Mouse (Mus musculus) hindbrain, embryonic 14.5 days (tissue): Measurements from ENCODE around the gene Lad1. TPM values are rescaled to one million over a fixed set of nuclear protein-coding genes. Genes with fewer than 3 reads are reported as not detected.

Experiments
- ATAC-seq: fragments of 200-750 bp; cut with Nextera tagmentation; 2 replicates; pipeline ENCODE4 v1.8.0; 2017; ENCODE audit warnings: moderate number of reproducible peaks, mild to moderate bottlenecking, moderate TSS enrichment, moderate library complexity; ENCODE audit not compliant: low FRiP score
- DNase-seq: peaks from one replicate; pipeline ENCODE4 v3.0.0-alpha.2; 2015; ENCODE audit warnings: low spot score
- H3K27ac ChIP-seq: fragments of 300-500 bp; sonication (generic); 2 replicates; pipeline ENCODE4 v1.5.1; 2014; ENCODE audit warnings: mild to moderate bottlenecking, moderate library complexity
- H3K27me3 ChIP-seq: fragments of 300-500 bp; sonication (generic); 2 replicates; pipeline ENCODE4 v1.6.1; 2014; ENCODE audit warnings: mild to moderate bottlenecking, low read length, mixed read lengths; ENCODE audit not compliant: control insufficient read depth, insufficient read depth
- H3K36me3 ChIP-seq: fragments of 300-500 bp; sonication (generic); replicated peaks from 2 replicates; pipeline ENCODE4 v1.6.1; 2014; ENCODE audit not compliant: control insufficient read depth, insufficient read depth
- H3K4me1 ChIP-seq: fragments of 300-500 bp; sonication (generic); replicated peaks from 2 replicates; pipeline ENCODE4 v1.6.1; 2014; ENCODE audit warnings: antibody characterized with exemption, low read length, mixed read lengths; ENCODE audit not compliant: control insufficient read depth, insufficient read depth
- H3K4me2 ChIP-seq: fragments of 300-500 bp; sonication (generic); replicated peaks from 2 replicates; pipeline ENCODE4 v1.6.1; 2014; ENCODE audit warnings: mild to moderate bottlenecking, moderate library complexity
- H3K4me3 ChIP-seq: fragments of 300-500 bp; sonication (generic); replicated peaks from 2 replicates; pipeline ENCODE4 v1.5.1; 2014; ENCODE audit warnings: mild to moderate bottlenecking, low read length
- H3K9ac ChIP-seq: fragments of 300-500 bp; sonication (generic); 2 replicates; pipeline ENCODE4 v1.6.1; 2014
- H3K9me3 ChIP-seq: fragments of 300-500 bp; sonication (generic); 2 replicates; pipeline ENCODE4 v1.6.1; 2016; ENCODE audit warnings: low read length; ENCODE audit not compliant: control insufficient read depth
- WGBS: fragments of 180-500 bp; shearing (Covaris S2); extraction: QIAGEN DNeasy Blood & Tissue Kit; methylation state at CpG from one replicate; pipeline ENCODE4 v1.1.7; 2014; 5-methylcytosine and 5-hydroxymethylcytosine counted together
- polyA plus RNA-seq: library from polyadenylated mRNA; unstranded; fragments of >200 nt; fragmentation: Nextera tagmentation; extraction: Ambion mirVana; gene quantifications from 2 replicates; pipeline ENCODE4 v1.2.1, GENCODE M21; 2014

The Lad1 gene
- polyA plus RNA-seq, 1 experiment from 2014 or later, result 0.23 TPM

DNA sequence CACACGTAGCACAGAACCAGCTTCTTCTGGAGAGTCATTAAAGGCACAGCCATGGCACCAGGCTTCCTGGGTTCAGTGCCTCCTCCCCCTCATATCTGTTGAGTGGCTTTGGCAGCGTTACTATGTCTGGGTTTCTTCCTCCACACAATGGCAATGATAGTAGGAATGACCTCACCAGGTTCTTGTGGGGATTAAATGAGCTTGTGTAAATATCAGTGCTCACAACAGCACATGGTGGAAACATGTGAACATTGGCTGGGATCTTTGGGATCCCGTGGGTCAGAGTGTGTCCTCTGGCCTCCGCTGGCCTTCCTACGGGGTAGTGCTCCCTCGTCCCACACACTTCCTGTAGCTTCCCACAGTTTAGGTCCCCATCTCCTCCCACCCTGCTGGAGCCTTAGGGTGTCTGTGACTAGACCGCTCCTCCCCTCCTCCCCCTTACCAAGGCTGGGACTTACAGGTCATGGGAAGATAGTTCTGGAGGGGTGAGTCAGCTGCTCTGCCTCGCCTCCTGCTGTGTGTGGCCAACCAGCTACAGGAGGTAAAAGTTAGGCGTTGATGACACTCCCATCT, 43.7 kb downstream of the Lad1 start:
- WGBS, result 78% methylated on average over 9 of the region's 9 CpGs
- ATAC-seq, result no peak

DNA sequence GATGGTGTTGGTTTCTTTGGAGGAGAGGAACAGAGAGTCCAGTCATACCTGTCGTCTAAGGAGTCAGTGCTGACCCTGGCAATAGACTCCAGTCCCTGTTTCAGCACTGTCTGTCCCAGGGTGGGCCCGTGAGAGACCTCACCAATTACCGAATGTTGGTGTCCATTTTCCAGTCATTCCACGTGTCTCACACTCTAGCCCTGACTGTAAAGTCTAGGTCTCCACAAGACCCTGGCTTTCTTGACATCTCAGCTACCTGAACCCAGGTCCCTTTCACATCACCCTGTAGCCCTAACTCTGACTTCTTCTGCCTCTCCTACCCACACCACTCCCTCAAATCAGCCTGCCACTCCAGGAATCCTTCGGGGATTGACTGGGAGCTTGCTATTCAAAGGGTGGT, 44.2 kb downstream of the Lad1 start:
- H3K27me3 ChIP-seq, result no peaks in the 10 kb centered on the region
- no peak overlapping the region for H3K9ac ChIP-seq
- H3K9me3 ChIP-seq, result no peaks in the 10 kb centered on the region
- ATAC-seq (no peak), DNase-seq (no peak)
- 88% methylated on average over 5 of the region's 5 CpGs for WGBS
- no peaks in the 10 kb centered on the region for H3K4me1 ChIP-seq
- H3K4me3 ChIP-seq, result no peak overlapping the region
- H3K4me2 ChIP-seq, result no peak overlapping the region
- H3K36me3 ChIP-seq, result no peaks in the 10 kb centered on the region
- no peak overlapping the region for H3K27ac ChIP-seq

More for the DNA sequence above, 43.7 kb downstream of the Lad1 start:
- DNase-seq, result no peak
- no peak overlapping the region for H3K4me2 ChIP-seq
- H3K36me3 ChIP-seq, result no peaks in the 10 kb centered on the region
- H3K4me3 ChIP-seq, result no peak overlapping the region
- no peak overlapping the region for H3K9ac ChIP-seq
- H3K9me3 ChIP-seq, result no peaks in the 10 kb centered on the region
- H3K27ac ChIP-seq, result no peak overlapping the region
- no peaks in the 10 kb centered on the region for H3K4me1 ChIP-seq
- no peaks in the 10 kb centered on the region for H3K27me3 ChIP-seq

DNA sequence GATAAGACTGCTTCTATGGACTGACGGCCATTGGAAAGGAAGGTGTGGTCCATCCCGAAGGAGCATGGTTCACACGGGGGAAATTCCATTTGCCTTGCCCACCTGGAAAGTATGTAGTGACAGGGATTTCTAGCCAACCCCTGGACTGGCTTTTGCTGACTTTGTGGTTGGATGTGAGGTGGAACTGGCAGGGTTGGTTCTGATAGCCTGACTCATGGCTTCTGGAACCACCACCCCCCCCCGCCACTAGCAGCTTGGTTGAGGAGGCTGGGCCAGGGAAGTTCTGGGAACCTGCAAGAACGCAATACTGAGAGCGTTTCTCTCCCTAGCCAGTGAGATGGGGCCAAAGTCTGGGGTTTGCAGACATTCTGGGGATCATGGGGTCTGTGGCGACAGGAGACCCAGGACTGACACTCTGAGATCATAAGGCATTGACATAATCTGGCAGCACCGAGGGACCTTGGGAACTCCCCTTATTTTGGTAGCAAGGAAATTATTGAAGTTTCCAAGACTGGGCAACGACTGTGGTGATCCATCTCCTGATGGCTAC, 45.5 kb downstream of the Lad1 start:
- 89% methylated on average over 9 of the region's 9 CpGs for WGBS
- Histone ChIP-seq H3K4me2 (no peak overlapping the region), H3K4me3 (no peak overlapping the region), H3K27me3 (no peaks in the 10 kb centered on the region), H3K9ac (no peak overlapping the region), H3K27ac (no peak overlapping the region), H3K36me3 (no peaks in the 10 kb centered on the region), H3K4me1 (no peaks in the 10 kb centered on the region), H3K9me3 (no peaks in the 10 kb centered on the region)
- DNase-seq (no peak), ATAC-seq (no peak)

DNA sequence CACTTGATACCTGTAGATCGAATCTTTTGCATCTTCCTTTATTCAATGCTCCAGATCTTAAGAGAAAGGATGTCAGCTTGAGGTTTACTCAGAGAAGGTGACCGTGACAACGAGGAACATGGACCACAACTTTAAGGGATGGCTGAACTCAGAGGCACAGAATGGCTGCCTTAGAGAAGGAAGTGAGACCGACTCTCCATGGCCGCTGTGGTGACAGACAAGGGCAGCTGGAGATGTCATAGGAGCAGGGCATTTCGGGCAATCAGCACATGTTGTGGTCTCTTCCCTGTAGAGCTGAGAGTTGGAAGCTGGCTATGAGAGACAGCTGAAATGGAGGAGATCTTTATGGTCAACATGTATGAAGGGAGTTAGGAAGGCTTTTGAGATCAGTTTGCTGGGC, 46.4 kb downstream of the Lad1 start:
- Histone ChIP-seq H3K27ac (no peak overlapping the region), H3K27me3 (no peaks in the 10 kb centered on the region), H3K9ac (no peak overlapping the region), H3K36me3 (no peaks in the 10 kb centered on the region), H3K4me1 (no peaks in the 10 kb centered on the region), H3K4me3 (no peak overlapping the region), H3K9me3 (no peaks in the 10 kb centered on the region), H3K4me2 (no peak overlapping the region)
- WGBS, result 91% methylated on average over 6 of the region's 6 CpGs
- ATAC-seq, result no peak
- no peak for DNase-seq

DNA sequence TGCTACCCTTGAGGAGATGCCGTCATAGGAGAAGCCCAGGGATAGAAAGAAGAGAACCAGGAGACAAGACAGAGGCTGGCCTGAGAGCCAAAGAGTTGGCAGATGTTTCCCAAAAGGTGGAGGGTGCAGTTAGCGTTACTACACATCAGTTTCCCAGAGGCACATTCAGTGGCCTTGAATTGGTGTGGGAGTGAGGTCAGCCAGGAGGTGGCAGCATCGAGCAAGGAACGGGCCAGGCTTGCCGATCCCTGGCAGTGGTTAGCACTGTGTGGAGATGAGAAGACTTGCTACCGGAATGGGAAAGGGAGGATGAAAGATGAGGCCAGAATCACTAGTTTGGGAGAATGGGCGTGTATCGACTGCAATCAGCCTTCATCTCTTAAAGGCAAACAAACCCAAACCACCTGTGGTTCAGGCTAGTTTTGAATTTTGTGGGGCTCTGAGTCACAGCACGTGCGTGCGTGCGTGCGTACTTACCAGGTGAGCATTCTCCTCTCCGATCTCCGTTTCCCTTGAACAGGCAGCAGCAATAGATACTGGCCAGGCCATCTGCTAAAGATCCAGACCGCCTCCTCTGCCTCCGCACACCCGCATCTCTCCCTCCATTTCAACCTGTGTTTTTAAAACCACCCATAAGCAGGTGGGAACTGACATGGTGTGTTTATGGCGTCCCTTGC, 47.3 kb downstream of the Lad1 start:
- no peak overlapping the region for H3K4me3 ChIP-seq
- no peaks in the 10 kb centered on the region for H3K9me3 ChIP-seq
- H3K4me2 ChIP-seq, result no peak overlapping the region
- H3K4me1 ChIP-seq, result no peaks in the 10 kb centered on the region
- WGBS, result 53% methylated on average over 19 of the region's 19 CpGs
- DNase-seq (peak; percentile 86), ATAC-seq (peak; percentile 82; the same call in 1 of the 2 replicates)
- H3K27me3 ChIP-seq, result no peaks in the 10 kb centered on the region
- H3K27ac ChIP-seq, result no peak overlapping the region
- no peaks in the 10 kb centered on the region for H3K36me3 ChIP-seq
- H3K9ac ChIP-seq, result no peak overlapping the region

DNA sequence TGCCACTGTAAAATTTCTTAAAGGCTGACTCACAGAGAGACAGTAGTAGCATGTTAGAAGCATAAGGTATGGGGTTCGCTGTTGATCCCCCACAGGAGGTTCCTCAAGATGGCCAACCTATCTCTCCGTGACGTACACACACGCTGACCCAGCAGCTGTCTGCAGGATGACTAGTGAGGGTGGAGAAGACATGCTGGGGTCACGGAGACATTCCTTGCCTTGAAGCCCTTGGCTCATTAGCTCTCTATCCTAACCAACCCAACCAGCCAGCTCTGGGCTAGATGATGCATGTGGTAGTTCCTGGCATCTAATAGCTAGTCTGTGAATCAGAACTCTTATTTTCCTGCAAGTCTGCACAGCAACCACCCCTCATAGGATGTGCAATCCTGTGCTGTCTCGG, 50.2 kb downstream of the Lad1 start:
- Histone ChIP-seq H3K4me2 (no peak overlapping the region), H3K27me3 (no peaks in the 10 kb centered on the region), H3K9me3 (no peaks in the 10 kb centered on the region), H3K27ac (no peak overlapping the region), H3K9ac (no peak overlapping the region), H3K4me3 (no peak overlapping the region), H3K4me1 (no peaks in the 10 kb centered on the region), H3K36me3 (no peaks in the 10 kb centered on the region)
- DNase-seq (no peak), ATAC-seq (no peak)
- 93% methylated on average over 6 of the region's 6 CpGs for whole genome bisulfite sequencing

DNA sequence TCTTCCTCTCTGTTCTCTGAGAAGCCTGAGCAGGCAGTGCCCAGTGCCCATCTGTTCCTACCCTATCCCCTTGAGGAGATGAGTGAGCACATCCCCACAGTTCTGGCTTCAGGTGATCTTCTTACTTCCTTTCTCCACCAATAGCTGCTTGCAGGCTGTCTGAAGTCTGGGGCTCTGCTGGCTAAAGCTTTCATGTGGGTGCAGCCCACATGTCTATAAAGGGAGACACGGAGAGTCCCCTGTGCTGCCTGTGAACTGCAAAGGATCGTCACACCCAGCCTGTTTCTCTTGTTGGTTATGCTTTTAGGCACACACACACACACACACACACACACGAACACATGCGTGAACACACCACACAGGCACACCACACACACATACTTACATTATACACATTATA, 54.6 kb downstream of the Lad1 start:
- ATAC-seq (no peak), DNase-seq (no peak)
- H3K36me3 ChIP-seq, result no peaks in the 10 kb centered on the region
- H3K4me2 ChIP-seq, result no peak overlapping the region
- no peaks in the 10 kb centered on the region for H3K9me3 ChIP-seq
- H3K27me3 ChIP-seq, result no peaks in the 10 kb centered on the region
- WGBS, result 81% methylated on average over 4 of the region's 4 CpGs
- H3K9ac ChIP-seq, result no peak overlapping the region
- H3K27ac ChIP-seq, result no peak overlapping the region
- no peaks in the 10 kb centered on the region for H3K4me1 ChIP-seq
- no peak overlapping the region for H3K4me3 ChIP-seq

DNA sequence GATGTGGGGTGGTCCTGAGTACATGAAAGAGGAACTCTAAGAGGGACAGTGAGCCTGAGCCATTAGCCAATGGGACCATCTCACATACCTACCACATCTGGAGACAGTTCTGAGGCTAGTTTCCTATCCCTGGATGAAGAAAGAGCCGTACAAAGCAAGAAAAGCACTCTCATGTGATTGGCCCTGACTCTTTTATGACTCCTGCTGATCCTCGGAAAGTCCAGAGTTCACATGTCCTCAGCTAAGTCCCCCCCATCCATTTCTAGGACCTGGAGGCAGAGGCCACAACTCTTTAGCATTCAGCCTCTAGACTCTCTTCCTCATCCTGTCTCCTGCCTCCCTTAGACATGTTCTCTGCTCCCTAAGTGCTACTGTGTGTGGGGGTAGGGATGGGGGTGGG, 58.9 kb downstream of the Lad1 start:
- no peak overlapping the region for H3K27ac ChIP-seq
- no peak for DNase-seq
- no peak overlapping the region for H3K4me3 ChIP-seq
- H3K9ac ChIP-seq, result no peak overlapping the region
- no peaks in the 10 kb centered on the region for H3K36me3 ChIP-seq
- WGBS, result 85% methylated on average over 2 of the region's 2 CpGs
- H3K27me3 ChIP-seq, result no peaks in the 10 kb centered on the region
- no peak for ATAC-seq
- H3K4me1 ChIP-seq, result no peaks in the 10 kb centered on the region
- H3K9me3 ChIP-seq, result no peaks in the 10 kb centered on the region
- no peak overlapping the region for H3K4me2 ChIP-seq

DNA sequence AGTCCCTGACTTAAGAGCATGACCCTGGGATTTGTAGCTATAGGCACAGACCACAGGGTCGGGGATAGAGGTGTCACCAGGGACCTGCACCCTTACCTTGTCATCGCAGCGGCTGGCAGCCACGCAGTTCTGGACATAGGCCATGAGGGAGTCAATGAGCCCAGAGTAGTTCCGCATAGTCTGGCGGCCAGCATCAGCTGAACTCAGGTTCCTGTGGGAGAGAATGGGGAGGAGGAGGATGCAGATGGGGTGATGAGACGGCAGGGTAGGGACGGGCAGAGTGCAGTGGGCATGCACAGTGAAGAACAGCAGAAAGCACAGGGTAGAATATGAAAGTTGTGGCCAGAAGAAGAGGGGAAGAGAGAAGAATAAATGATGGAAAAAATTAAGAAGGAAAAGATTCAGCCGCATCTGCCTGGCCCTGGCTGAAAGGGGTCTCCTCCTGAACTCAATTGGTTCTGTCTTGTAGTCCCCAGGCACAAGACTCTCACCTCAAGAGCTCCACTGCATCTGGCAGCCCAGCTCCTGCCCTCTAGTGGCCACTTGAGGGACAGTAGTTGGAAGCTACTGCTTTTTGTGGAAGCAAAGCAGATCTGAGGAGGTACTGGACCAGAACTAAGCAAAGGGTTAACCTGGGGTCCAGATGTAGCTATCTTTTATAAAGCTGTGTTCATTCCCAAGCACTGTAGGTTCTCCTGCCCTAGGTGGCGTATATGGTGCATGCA, 64.1 kb downstream of the Lad1 start:
- DNase-seq (peak; percentile 66), ATAC-seq (no peak)
- no peak overlapping the region for H3K4me2 ChIP-seq
- H3K36me3 ChIP-seq, result no peaks in the 10 kb centered on the region
- H3K9me3 ChIP-seq, result no peaks in the 10 kb centered on the region
- H3K27me3 ChIP-seq, result no peaks in the 10 kb centered on the region
- no peak overlapping the region for H3K9ac ChIP-seq
- H3K4me3 ChIP-seq, result no peak overlapping the region
- no peak overlapping the region for H3K27ac ChIP-seq
- no peaks in the 10 kb centered on the region for H3K4me1 ChIP-seq
- 72% methylated on average over 10 of the region's 10 CpGs for WGBS
